Mouse (Mus musculus): ENCODE data around the gene Ovol3. TPM values are rescaled to one million over a fixed set of nuclear protein-coding genes. Genes with fewer than 3 reads are reported as not detected.
A peak's percentile ranks its signal among the peaks of the same experiment; 100 is the strongest.

Ovol3 gene
- 0.26 TPM in 1 of 2 replicates, not detected in the other for polyA plus RNA-seq (2014; fragmentation: Nextera tagmentation; extraction: Ambion mirVana)

DNA sequence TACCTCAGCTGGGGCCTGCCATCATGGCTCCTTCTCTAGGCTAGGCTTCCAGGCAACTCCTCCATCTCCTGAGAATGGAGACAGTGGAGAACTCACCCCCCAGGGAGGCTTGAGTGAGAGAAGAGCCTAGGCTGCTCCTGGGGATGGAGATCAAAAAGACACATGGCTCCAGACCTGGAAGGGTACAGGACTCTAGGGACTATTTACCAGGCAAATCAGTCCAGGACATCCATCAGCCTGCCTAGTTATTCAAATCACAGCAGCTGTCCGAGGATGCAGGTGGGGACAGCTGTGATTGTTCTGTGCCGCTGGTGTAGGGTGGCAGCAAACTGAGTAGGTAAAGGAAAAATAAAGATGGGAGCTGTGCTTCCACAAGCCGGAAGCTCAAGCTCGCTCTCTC is at the start of gene Ovol3:
Gene Ovol3 (minus strand): TSS at position 101 of the 400 bp plus-strand sequence.
- 83% methylated on average over 4 of the region's 4 CpGs for WGBS

DNA sequence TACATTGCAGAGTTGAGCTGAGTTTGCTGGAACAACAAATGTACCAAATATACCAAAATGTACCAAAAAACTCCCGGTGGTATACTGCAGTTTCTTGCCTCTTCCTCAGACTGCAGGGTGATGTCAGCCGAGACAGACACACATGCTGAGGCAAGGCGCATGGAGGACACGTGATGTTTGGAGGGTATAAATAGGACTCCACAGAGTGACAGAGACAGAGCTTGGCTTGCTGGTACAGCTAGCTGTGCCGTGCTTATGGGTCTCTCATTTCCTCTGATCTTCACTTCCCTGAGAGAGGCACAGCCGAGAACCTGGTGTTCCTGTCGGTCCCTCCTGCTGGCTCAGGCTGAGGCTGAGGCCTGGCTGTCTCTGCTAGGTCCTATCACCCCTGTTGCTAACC is 47.2 kb upstream of the Ovol3 start:
- WGBS: 72% methylated on average over 7 of the region's 7 CpGs
- H3K9me3 ChIP-seq (ENCODE audit: low read depth, low read length): no peaks in the 10 kb centered on the region
- no peak overlapping the region for H3K27ac ChIP-seq (ENCODE audit: low read depth)
- no peak for ATAC-seq (ENCODE audit: insufficient read depth)
- no peaks in the 10 kb centered on the region for H3K36me3 ChIP-seq (ENCODE audit: insufficient read depth)
- no peaks in the 10 kb centered on the region for H3K27me3 ChIP-seq (ENCODE audit: insufficient read depth, low read length)
- no peak overlapping the region for H3K4me3 ChIP-seq (ENCODE audit: low read depth, low read length)
- no peak overlapping the region for H3K4me2 ChIP-seq
- DNase-seq: no peak
- TF ChIP-seq CTCF (IDR thresholded peaks at IDR 0.05; ENCODE audit: low read depth): no peak
- no peak overlapping the region for H3K9ac ChIP-seq
- H3K4me1 ChIP-seq (ENCODE audit: insufficient read depth): peaks cover 4% of the 10 kb centered on the region; the same call in 1 of the 2 replicates

More for the DNA sequence above, at the start of gene Ovol3:
- no peak for TF ChIP-seq CTCF (IDR thresholded peaks at IDR 0.05; ENCODE audit: low read depth)
- Histone ChIP-seq H3K9me3 (ENCODE audit: low read depth, low read length) (no peaks in the 10 kb centered on the region), H3K4me3 (ENCODE audit: low read depth, low read length) (no peak within 1 kb of the TSS), H3K27ac (ENCODE audit: low read depth) (no peak within 1 kb of the TSS), H3K9ac (no peak within 1 kb of the TSS), H3K4me1 (ENCODE audit: insufficient read depth) (peaks cover 4% of the 10 kb centered on the region; the same call in 1 of the 2 replicates), H3K36me3 (ENCODE audit: insufficient read depth) (peaks cover 27% of the 10 kb centered on the region; the same call in 1 of the 2 replicates), H3K4me2 (no peak within 1 kb of the TSS), H3K27me3 (ENCODE audit: insufficient read depth, low read length) (no peaks in the 10 kb centered on the region)
- ATAC-seq (ENCODE audit: insufficient read depth) (no peak), DNase-seq (no peak)

- Histone ChIP-seq H3K9me3 (ENCODE audit: low read depth, low read length) (no peaks in the 10 kb centered on the region), H3K27ac (ENCODE audit: low read depth) (peak overlapping the region; percentile 99; the same call in 1 of the 2 replicates), H3K9ac (no peak overlapping the region), H3K4me2 (peak overlapping the region; percentile 94), H3K27me3 (ENCODE audit: insufficient read depth, low read length) (no peaks in the 10 kb centered on the region), H3K4me1 (ENCODE audit: insufficient read depth) (peaks cover 4% of the 10 kb centered on the region; the same call in 1 of the 2 replicates), H3K4me3 (ENCODE audit: low read depth, low read length) (no peak overlapping the region; the same call in 1 of the 2 replicates), H3K36me3 (ENCODE audit: insufficient read depth) (no peaks in the 10 kb centered on the region)
- 48% methylated on average over 4 of the region's 4 CpGs for WGBS
- no peak for ATAC-seq (ENCODE audit: insufficient read depth)
- DNase-seq: no peak
- TF ChIP-seq CTCF (IDR thresholded peaks at IDR 0.05; ENCODE audit: low read depth): no peak
These were observed 46.0 kb upstream of the Ovol3 start for GRCm38 (mm10) chr7:30281522-30281921.

DNA sequence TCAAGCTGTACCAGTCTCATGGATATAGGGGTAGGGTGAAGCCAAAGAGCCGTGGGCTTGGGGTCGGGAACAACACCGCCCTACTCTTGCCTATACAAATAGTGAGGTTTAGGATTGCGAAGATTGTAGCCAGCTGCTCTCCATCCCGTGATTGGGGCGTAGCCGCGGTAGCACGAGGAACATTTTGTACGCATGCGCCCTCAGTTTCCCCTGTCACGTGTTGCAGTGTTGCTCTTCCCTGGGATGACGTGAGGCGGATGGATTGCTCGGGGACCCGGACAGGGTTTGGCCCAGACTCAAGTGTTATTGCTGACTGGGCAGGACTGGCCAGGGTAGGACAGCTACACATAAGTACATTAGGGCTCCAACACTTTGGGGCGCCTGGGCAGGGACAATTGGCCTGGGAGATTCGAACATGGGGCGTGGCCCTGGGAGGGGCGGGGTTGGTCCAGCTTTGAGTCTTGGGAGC is 45.2 kb upstream of the Ovol3 start:
- WGBS: under 1% methylated on average over 20 of the region's 20 CpGs
- peak overlapping the region; percentile 41 for H3K9ac ChIP-seq
- H3K36me3 ChIP-seq (ENCODE audit: insufficient read depth): no peaks in the 10 kb centered on the region

DNA sequence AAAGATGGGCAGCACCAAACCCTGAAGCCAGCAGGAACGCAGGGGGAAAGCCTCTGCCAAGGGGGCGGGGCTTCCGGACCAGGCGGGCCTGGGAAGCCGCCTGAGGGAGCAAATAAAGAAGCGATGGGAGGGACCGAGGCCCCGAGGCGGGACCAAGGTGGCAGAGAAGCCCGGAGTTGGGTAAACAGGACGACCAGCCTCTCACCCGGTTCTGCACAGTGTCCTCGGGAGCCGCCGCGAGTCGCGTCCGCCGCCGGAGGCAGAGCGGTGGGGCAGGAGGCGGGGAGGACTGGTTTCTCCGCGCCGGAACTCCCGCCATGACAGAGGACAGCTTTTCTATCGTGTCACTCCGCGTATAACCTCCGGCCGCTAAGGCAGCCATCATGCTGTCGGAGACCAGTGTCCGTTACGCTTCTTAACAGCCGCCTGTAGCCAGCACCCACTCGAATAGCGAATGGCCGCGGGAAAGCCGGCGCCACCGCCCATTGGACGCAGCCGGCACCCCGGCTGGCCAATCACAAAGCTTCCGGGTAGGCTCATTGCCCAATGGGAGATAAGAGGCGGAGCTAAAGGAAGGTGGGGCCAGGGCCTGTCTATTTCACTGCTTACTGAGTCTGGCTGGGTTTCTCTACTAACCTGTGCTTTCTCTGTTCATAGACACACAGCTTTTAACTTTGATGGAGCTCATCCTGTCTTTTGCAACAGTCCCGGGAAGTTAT is 44.6 kb upstream of the Ovol3 start, which contains the start of the genes Thap8 and Wdr62:
Gene Thap8 (plus strand): TSS at position 144 of the 719 bp plus-strand sequence.
Gene Wdr62 (minus strand): TSS at position 469 of the 719 bp plus-strand sequence.
- Histone ChIP-seq H3K9me3 (ENCODE audit: low read depth, low read length) (no peaks in the 10 kb centered on the region), H3K9ac (peak within 1 kb of the TSS; percentile 56), H3K4me1 (ENCODE audit: insufficient read depth) (peaks cover 4% of the 10 kb centered on the region; the same call in 1 of the 2 replicates), H3K36me3 (ENCODE audit: insufficient read depth) (no peaks in the 10 kb centered on the region), H3K27ac (ENCODE audit: low read depth) (peak within 1 kb of the TSS; percentile 99), H3K4me2 (peak within 1 kb of the TSS; percentile 94), H3K4me3 (ENCODE audit: low read depth, low read length) (peak within 1 kb of the TSS; percentile 79), H3K27me3 (ENCODE audit: insufficient read depth, low read length) (no peaks in the 10 kb centered on the region)
- ATAC-seq (ENCODE audit: insufficient read depth) (peak; percentile 95), DNase-seq (peak; percentile 98)
- 0% methylated on average over 47 of the region's 49 CpGs for WGBS
- TF ChIP-seq CTCF (IDR thresholded peaks at IDR 0.05; ENCODE audit: low read depth): no peak

More for the DNA sequence above, 45.2 kb upstream of the Ovol3 start:
- H3K4me3 ChIP-seq (ENCODE audit: low read depth, low read length): peak overlapping the region; percentile 79
- ATAC-seq (ENCODE audit: insufficient read depth): peak; percentile 92
- no peaks in the 10 kb centered on the region for H3K27me3 ChIP-seq (ENCODE audit: insufficient read depth, low read length)
- peak overlapping the region; percentile 99 for H3K27ac ChIP-seq (ENCODE audit: low read depth)
- peak overlapping the region; percentile 94 for H3K4me2 ChIP-seq
- DNase-seq: peak; percentile 96
- no peak for TF ChIP-seq CTCF (IDR thresholded peaks at IDR 0.05; ENCODE audit: low read depth)
- H3K4me1 ChIP-seq (ENCODE audit: insufficient read depth): peaks cover 4% of the 10 kb centered on the region; the same call in 1 of the 2 replicates
- H3K9me3 ChIP-seq (ENCODE audit: low read depth, low read length): no peaks in the 10 kb centered on the region

- ATAC-seq (ENCODE audit: insufficient read depth): no peak
- peak overlapping the region; percentile 99 for H3K27ac ChIP-seq (ENCODE audit: low read depth)
These were observed 44.0 kb upstream of the Ovol3 start for GRCm38 (mm10) chr7:30279536-30279935.

GRCm38 (mm10) chr7:30278911-30279310 is 43.4 kb upstream of the Ovol3 start:
- 57% methylated on average over 2 of the region's 2 CpGs for WGBS
- no peaks in the 10 kb centered on the region for H3K27me3 ChIP-seq (ENCODE audit: insufficient read depth, low read length)
- no peak for TF ChIP-seq CTCF (IDR thresholded peaks at IDR 0.05; ENCODE audit: low read depth)
- H3K4me3 ChIP-seq (ENCODE audit: low read depth, low read length): peak overlapping the region; percentile 79
- ATAC-seq (ENCODE audit: insufficient read depth): no peak
- DNase-seq: no peak
- H3K4me2 ChIP-seq: peak overlapping the region; percentile 94
- peaks cover 4% of the 10 kb centered on the region; the same call in 1 of the 2 replicates for H3K4me1 ChIP-seq (ENCODE audit: insufficient read depth)
- H3K36me3 ChIP-seq (ENCODE audit: insufficient read depth): no peaks in the 10 kb centered on the region
- no peak overlapping the region for H3K9ac ChIP-seq
- H3K27ac ChIP-seq (ENCODE audit: low read depth): no peak overlapping the region
- no peaks in the 10 kb centered on the region for H3K9me3 ChIP-seq (ENCODE audit: low read depth, low read length)

More at GRCm38 (mm10) chr7:30279536-30279935, 44.0 kb upstream of the Ovol3 start:
- 0% methylated on average over 6 of the region's 6 CpGs for WGBS
- Histone ChIP-seq H3K9ac (peak overlapping the region; percentile 56), H3K36me3 (ENCODE audit: insufficient read depth) (no peaks in the 10 kb centered on the region), H3K27me3 (ENCODE audit: insufficient read depth, low read length) (no peaks in the 10 kb centered on the region), H3K4me2 (peak overlapping the region; percentile 94), H3K9me3 (ENCODE audit: low read depth, low read length) (no peaks in the 10 kb centered on the region), H3K4me1 (ENCODE audit: insufficient read depth) (peaks cover 4% of the 10 kb centered on the region; the same call in 1 of the 2 replicates), H3K4me3 (ENCODE audit: low read depth, low read length) (peak overlapping the region; percentile 79)
- TF ChIP-seq CTCF (IDR thresholded peaks at IDR 0.05; ENCODE audit: low read depth): no peak
- no peak for DNase-seq
